Comparison of ENCODE assay signal across 18 mouse cellular contexts in genomic region chrX:166307437-166308222, GRCm38 (mm10).
DNase-seq lines count a peak whose midpoint lies in the region; ATAC-seq and TF ChIP-seq lines count a peak whose summit lies in the region.
"Had no signal": no experiment of that assay in that cellular context is flagged by ENCODE, and none has a peak within 500 bp of the region (broad histone marks: within the 10 kb centered on the region; RNA-seq: fewer than 3 reads in every experiment).

No protein-coding gene starts in this region.

- peak; percentile 67; the same call in 1 of the 2 replicates for ATAC-seq in hindbrain, postnatal 0 days
- no peak for ATAC-seq in hindbrain, embryonic 12.5 days (ENCODE audit: low FRiP score)
- ATAC-seq: Patski had no signal

- H3K4me1 ChIP-seq in hindbrain, postnatal 0 days (ENCODE audit: insufficient read depth, low read length) = no peaks in the 10 kb centered on the region
- no peaks in the 10 kb centered on the region for H3K4me1 ChIP-seq in hindbrain, embryonic 12.5 days
- H3K4me1 ChIP-seq: heart, embryonic 10.5 days; liver, embryonic 15.5 days had no signal

- H3K4me2 ChIP-seq in hindbrain, postnatal 0 days (ENCODE audit: low read depth, low read length) = no peak overlapping the region
- H3K4me2 ChIP-seq in hindbrain, embryonic 12.5 days (replicated peaks) = no peak overlapping the region
- H3K4me2 ChIP-seq: liver, embryonic 15.5 days had no signal

- no peak overlapping the region for H3K9ac ChIP-seq in hindbrain, postnatal 0 days (replicated peaks; ENCODE audit: low read length)
- no peak overlapping the region for H3K9ac ChIP-seq in hindbrain, embryonic 12.5 days
- H3K9ac ChIP-seq: liver, embryonic 15.5 days had no signal

- 63% methylated on average over 7 of the region's 7 CpGs for WGBS in hindbrain, postnatal 0 days
- WGBS in hindbrain, embryonic 12.5 days = 82% methylated on average over 7 of the region's 7 CpGs

- no peaks in the 10 kb centered on the region for H3K9me3 ChIP-seq in hindbrain, postnatal 0 days (ENCODE audit: low read length)
- no peaks in the 10 kb centered on the region for H3K9me3 ChIP-seq in hindbrain, embryonic 12.5 days (replicated peaks)
- H3K9me3 ChIP-seq: heart, embryonic 10.5 days; liver, embryonic 15.5 days had no signal

- H3K27me3 ChIP-seq in hindbrain, postnatal 0 days (ENCODE audit: insufficient read depth, low read length) = no peaks in the 10 kb centered on the region
- peaks cover 7% of the 10 kb centered on the region; the same call in 1 of the 2 replicates for H3K27me3 ChIP-seq in hindbrain, embryonic 12.5 days
- H3K27me3 ChIP-seq: liver, embryonic 15.5 days; Patski had no signal

- peak; percentile 53 for DNase-seq in hindbrain, postnatal 0 days (ENCODE audit: low spot score)
- peak; percentile 19 for DNase-seq in CD4-positive helper T cell, adult 2 months (ENCODE audit: low read depth, low spot score)
- DNase-seq in Muller cell, postnatal 12 days (ENCODE audit: inconsistent ontology term) = peak; percentile 55
- DNase-seq in layer of hippocampus, adult 8-10 months (ENCODE audit: low spot score in 2 of 2) = peak; percentile 32 to 51
- DNase-seq in heart, adult 18-20 months = no peak
- DNase-seq in yolk sac, embryonic 10.5 days (ENCODE audit: low spot score) = no peak
- DNase-seq: cerebellum, adult 9-11 months; gastrocnemius, postnatal 10 days; kidney, adult 2 months; kidney, postnatal 4 days; lung, postnatal 4 days; right cerebral cortex, postnatal 14 days; thymus, adult 2 months had no signal

- H3K36me3 ChIP-seq in hindbrain, postnatal 0 days (ENCODE audit: insufficient read depth, low read length) = no peaks in the 10 kb centered on the region
- no peaks in the 10 kb centered on the region for H3K36me3 ChIP-seq in hindbrain, embryonic 12.5 days
- H3K36me3 ChIP-seq: heart, embryonic 10.5 days; liver, embryonic 15.5 days had no signal

- H3K27ac ChIP-seq in hindbrain, postnatal 0 days = peak overlapping the region; percentile 45; the same call in 1 of the 2 replicates
- H3K27ac ChIP-seq in hindbrain, embryonic 12.5 days = no peak overlapping the region
- H3K27ac ChIP-seq: heart, embryonic 10.5 days; liver, embryonic 15.5 days had no signal

- H3K4me3 ChIP-seq in hindbrain, postnatal 0 days (ENCODE audit: low read length) = no peak overlapping the region
- no peak overlapping the region for H3K4me3 ChIP-seq in hindbrain, embryonic 12.5 days
- H3K4me3 ChIP-seq: erythroblast, embryonic 14.5 days; heart, embryonic 10.5 days; liver, embryonic 15.5 days had no signal

- no peak for TF ChIP-seq CTCF in hindbrain, postnatal 0 days (IDR thresholded peaks at IDR 0.05; ENCODE audit: low read depth)

Comparison
In these comparisons a context has a peak if more than half of its experiments do, and no peak if none do; other contexts are left out.
1. DNase-seq: peak in hindbrain, postnatal 0 days (single experiment), CD4-positive helper T cell, adult 2 months (single experiment), Muller cell, postnatal 12 days (single experiment) and layer of hippocampus, adult 8-10 months (2 of 2); none in heart, adult 18-20 months (0 of 2) and yolk sac, embryonic 10.5 days (single experiment).